Mouse (Mus musculus) embryo, embryonic 10 days (tissue): ENCODE measurements around the gene Fbxw16.
"Not testable (repeated sequence)": the region's sequence is repeated elsewhere in the genome, so short reads cannot be mapped to it uniquely, and the experiment has no call there.

Experiments
- DNase-seq: peaks from one replicate; pipeline ENCODE4 v3.0.0-alpha.2; 2015; ENCODE audit warnings: low spot score

Gene Fbxw16

DNA sequence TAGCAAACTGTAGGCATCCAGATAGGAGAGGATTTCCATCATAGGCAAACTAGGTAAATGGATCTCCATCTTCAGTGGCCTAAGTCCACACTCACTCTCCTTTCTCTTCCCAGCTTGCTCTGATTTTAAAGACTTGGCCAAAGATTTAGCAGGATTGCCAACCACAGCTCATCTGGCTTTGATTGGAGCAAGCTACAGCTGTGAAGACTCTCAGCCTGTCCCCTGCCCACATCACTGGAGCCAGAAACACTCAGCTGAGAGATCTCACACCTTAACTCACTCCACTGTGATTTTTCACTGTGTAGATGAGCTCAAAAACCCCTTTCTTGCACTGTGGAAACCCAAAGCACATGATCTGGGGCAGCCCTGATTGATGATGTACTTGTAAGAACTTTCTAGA is at the start of gene Fbxw16:
Gene Fbxw16 (minus strand): TSS at position 101 of the 400 bp plus-strand sequence.
- no peak for DNase-seq

- not testable (repeated sequence) for DNase-seq
Observed at GRCm38 (mm10) chr9:109495775-109496174, 46.8 kb upstream of the Fbxw16 start, which contains the start of gene Fbxw19. Gene Fbxw19 (minus strand): TSS chr9:109495875.

- no peak for DNase-seq
Observed at GRCm38 (mm10) chr9:109432956-109433355, 16.0 kb downstream of the Fbxw16 start.

DNA sequence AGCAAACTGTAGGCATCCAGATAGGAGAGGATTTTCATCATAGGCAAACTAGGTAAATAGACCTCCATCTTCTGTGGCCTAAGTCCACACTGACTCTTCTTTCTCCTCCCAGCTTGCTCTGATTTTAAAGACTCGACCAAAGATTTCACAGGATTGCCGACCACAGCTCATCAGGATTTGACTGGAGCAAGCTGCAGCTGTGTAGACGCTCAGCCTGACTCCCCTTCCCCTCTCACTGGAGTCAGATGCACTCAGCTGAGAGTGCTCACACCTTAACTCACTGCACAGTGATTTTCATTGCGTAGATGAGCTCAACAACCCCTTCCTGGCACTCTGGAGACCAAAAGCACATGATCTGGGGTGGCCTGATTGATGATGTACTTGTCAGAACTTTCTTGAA is 44.7 kb downstream of the Fbxw16 start, which contains the start of gene Fbxw22:
Gene Fbxw22 (minus strand): TSS at position 101 of the 400 bp plus-strand sequence.
- DNase-seq, result not testable (repeated sequence)
